Comparison of ENCODE assay signal across 9 mouse cellular contexts in genomic region chr12:16731121-16731741, GRCm38 (mm10).
DNase-seq lines count a peak whose midpoint lies in the region; ATAC-seq lines count a peak whose summit lies in the region.
"Had no signal": no experiment of that assay in that cellular context is flagged by ENCODE, and none has a peak within 500 bp of the region (broad histone marks: within the 10 kb centered on the region; RNA-seq: fewer than 3 reads in every experiment).

No protein-coding gene starts in this region.

- H3K9me3 ChIP-seq in limb, embryonic 15.5 days, result no peaks in the 10 kb centered on the region
- no peaks in the 10 kb centered on the region for H3K9me3 ChIP-seq in stomach, embryonic 16.5 days (replicated peaks; ENCODE audit: control insufficient read depth, low read length)

- no peaks in the 10 kb centered on the region for H3K27me3 ChIP-seq in limb, embryonic 15.5 days
- H3K27me3 ChIP-seq in stomach, embryonic 16.5 days (ENCODE audit: control insufficient read depth, insufficient read depth, low read length), result no peaks in the 10 kb centered on the region

- WGBS in limb, embryonic 15.5 days, result 11% methylated on average over 11 of the region's 11 CpGs
- 50% methylated on average over 11 of the region's 11 CpGs for WGBS in stomach, embryonic 16.5 days

- H3K4me2 ChIP-seq in limb, embryonic 15.5 days, result no peak overlapping the region
- H3K4me2 ChIP-seq in stomach, embryonic 16.5 days (ENCODE audit: low read depth, low read length), result no peak overlapping the region

- H3K9ac ChIP-seq in limb, embryonic 15.5 days, result no peak overlapping the region
- H3K9ac ChIP-seq in stomach, embryonic 16.5 days (ENCODE audit: low read length), result no peak overlapping the region

- no peaks in the 10 kb centered on the region for H3K36me3 ChIP-seq in limb, embryonic 15.5 days
- H3K36me3 ChIP-seq in stomach, embryonic 16.5 days (ENCODE audit: control insufficient read depth, insufficient read depth, low read length), result no peaks in the 10 kb centered on the region

- no peak overlapping the region for H3K4me3 ChIP-seq in limb, embryonic 15.5 days
- H3K4me3 ChIP-seq in stomach, embryonic 16.5 days (replicated peaks; ENCODE audit: low read length), result no peak overlapping the region
- H3K4me3 ChIP-seq: erythroblast, embryonic 14.5 days had no signal

- no peak for ATAC-seq in limb, embryonic 15.5 days (ENCODE audit: insufficient number of reproducible peaks, low FRiP score, low TSS enrichment, low read depth)
- peak; percentile 51; the same call in 1 of the 2 replicates for ATAC-seq in stomach, embryonic 16.5 days (ENCODE audit: insufficient read depth, low FRiP score)
- no peak for ATAC-seq in CD4-positive, CD25-positive, alpha-beta regulatory T cell, adult 4 months

- H3K27ac ChIP-seq in limb, embryonic 15.5 days, result 0 out of 2 replicates have a peak overlapping the region, but pooled peaks have one; percentile 22
- no peak overlapping the region for H3K27ac ChIP-seq in stomach, embryonic 16.5 days (ENCODE audit: low read length)

- DNase-seq in ovary, adult 18-20 months (ENCODE audit: low spot score), result peak; percentile 60
- no peak for DNase-seq in ovary, postnatal 36 days (ENCODE audit: low spot score)
- DNase-seq in frontal cortex, postnatal 36 days (ENCODE audit: low spot score in 2 of 2), result peak; percentile 5 to 43
- DNase-seq in kidney, adult 18-20 months, result peak; percentile 50
- no peak for DNase-seq in cerebellum, postnatal 36 days

- peaks cover 6% of the 10 kb centered on the region for H3K4me1 ChIP-seq in limb, embryonic 15.5 days
- H3K4me1 ChIP-seq in stomach, embryonic 16.5 days (ENCODE audit: control insufficient read depth, insufficient read depth, low read length), result no peaks in the 10 kb centered on the region

Comparison
In these comparisons a context has a peak if more than half of its experiments do, and no peak if none do; other contexts are left out.
1. DNase-seq: peak in ovary, adult 18-20 months (single experiment), frontal cortex, postnatal 36 days (2 of 2) and kidney, adult 18-20 months (single experiment); none in ovary, postnatal 36 days (single experiment) and cerebellum, postnatal 36 days (0 of 2).